Mouse (Mus musculus): ENCODE results near the gene Thap7. TPM values are rescaled to one million over a fixed set of nuclear protein-coding genes. Genes with fewer than 3 reads are reported as not detected.

Thap7 gene
- polyA plus RNA-seq (2014; fragmentation: Nextera tagmentation; extraction: Ambion mirVana): 55.1 and 60.5 TPM in 2 replicates

DNA sequence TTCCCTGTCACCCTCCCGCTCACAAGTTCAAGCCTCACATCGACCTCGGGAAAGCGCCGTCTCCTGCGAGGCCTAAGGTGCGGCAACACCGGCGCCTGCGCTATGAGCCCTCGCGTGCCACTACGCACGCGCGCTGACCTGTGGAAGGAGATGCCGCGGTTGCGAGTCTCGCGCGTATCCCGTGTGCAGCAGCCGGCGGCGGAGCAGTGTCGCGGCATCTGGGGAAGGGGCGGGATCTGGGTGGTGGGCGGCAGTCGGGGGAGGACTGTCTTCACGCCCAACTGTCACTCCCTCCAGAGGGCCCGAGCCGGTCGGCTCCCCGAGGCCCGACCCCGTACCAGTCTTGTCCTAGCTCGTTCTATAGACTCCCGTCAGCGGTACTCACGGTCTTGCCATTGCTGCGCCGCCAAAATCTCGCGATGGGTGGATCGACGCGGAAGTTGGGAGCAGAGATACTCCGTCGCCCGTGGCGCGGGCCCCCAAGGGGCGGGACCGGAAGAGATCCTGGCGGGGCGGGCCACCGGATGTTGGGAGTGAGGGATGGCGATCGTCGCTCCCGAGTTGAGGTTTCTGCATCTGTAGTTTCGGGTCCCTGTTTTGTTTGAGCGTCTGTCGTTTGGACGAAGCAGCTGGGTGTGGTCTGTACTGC, at the start of gene Thap7:
Gene Thap7, minus strand, starts transcription at position 497 of the 649 bp plus-strand sequence.
- H3K4me1 ChIP-seq (ENCODE audit: control insufficient read depth, insufficient read depth, low read length): peaks cover 12% of the 10 kb centered on the region
- peak within 1 kb of the TSS; percentile 87 for H3K4me2 ChIP-seq (replicated peaks; ENCODE audit: low read depth, low read length)
- peaks cover 30% of the 10 kb centered on the region for H3K36me3 ChIP-seq (ENCODE audit: control insufficient read depth, insufficient read depth, low read length)
- ATAC-seq (ENCODE audit: insufficient number of reproducible peaks, insufficient read depth, low FRiP score, low read depth): peak; percentile 97
- H3K27me3 ChIP-seq (ENCODE audit: control insufficient read depth, insufficient read depth, low read length): no peaks in the 10 kb centered on the region
- peak within 1 kb of the TSS; percentile 96 for H3K27ac ChIP-seq (ENCODE audit: low read length)
- no peaks in the 10 kb centered on the region for H3K9me3 ChIP-seq (ENCODE audit: control insufficient read depth, low read depth, low read length)
- H3K9ac ChIP-seq (replicated peaks; ENCODE audit: low read depth, low read length): peak within 1 kb of the TSS; percentile 62
- peak within 1 kb of the TSS; percentile 46 for H3K4me3 ChIP-seq (ENCODE audit: low read depth, low read length)
- under 1% methylated on average over 67 of the region's 67 CpGs for WGBS

- 0 out of 2 replicates have a peak overlapping the region, but pooled peaks have one; percentile 18 for H3K9ac ChIP-seq (replicated peaks; ENCODE audit: low read depth, low read length)
- no peak for ATAC-seq (ENCODE audit: insufficient number of reproducible peaks, insufficient read depth, low FRiP score, low read depth)
- H3K4me1 ChIP-seq (ENCODE audit: control insufficient read depth, insufficient read depth, low read length): peaks cover 4% of the 10 kb centered on the region; the same call in 1 of the 2 replicates
- H3K27ac ChIP-seq (ENCODE audit: low read length): no peak overlapping the region
- WGBS: 17% methylated on average over 8 of the region's 8 CpGs
- peak overlapping the region; percentile 55 for H3K4me3 ChIP-seq (ENCODE audit: low read depth, low read length)
- no peaks in the 10 kb centered on the region for H3K36me3 ChIP-seq (ENCODE audit: control insufficient read depth, insufficient read depth, low read length)
- peaks cover 11% of the 10 kb centered on the region; the same call in 1 of the 2 replicates for H3K27me3 ChIP-seq (ENCODE audit: control insufficient read depth, insufficient read depth, low read length)
- peak overlapping the region; percentile 80 for H3K4me2 ChIP-seq (replicated peaks; ENCODE audit: low read depth, low read length)
- no peaks in the 10 kb centered on the region for H3K9me3 ChIP-seq (ENCODE audit: control insufficient read depth, low read depth, low read length)
Measured at GRCm38 (mm10) chr16:17576825-17577215, 45.9 kb upstream of the Thap7 start.

GRCm38 (mm10) chr16:17575870-17576824, 45.2 kb upstream of the Thap7 start:
- Histone ChIP-seq H3K4me1 (ENCODE audit: control insufficient read depth, insufficient read depth, low read length) (peaks cover 4% of the 10 kb centered on the region; the same call in 1 of the 2 replicates), H3K9me3 (ENCODE audit: control insufficient read depth, low read depth, low read length) (no peaks in the 10 kb centered on the region), H3K4me3 (ENCODE audit: low read depth, low read length) (peak overlapping the region; percentile 55), H3K36me3 (ENCODE audit: control insufficient read depth, insufficient read depth, low read length) (no peaks in the 10 kb centered on the region), H3K4me2 (replicated peaks; ENCODE audit: low read depth, low read length) (peak overlapping the region; percentile 80), H3K27me3 (ENCODE audit: control insufficient read depth, insufficient read depth, low read length) (peaks cover 11% of the 10 kb centered on the region; the same call in 1 of the 2 replicates), H3K27ac (ENCODE audit: low read length) (no peak overlapping the region), H3K9ac (replicated peaks; ENCODE audit: low read depth, low read length) (0 out of 2 replicates have a peak overlapping the region, but pooled peaks have one; percentile 18)
- 14% methylated on average over 45 of the region's 45 CpGs for WGBS
- peak; percentile 76 for ATAC-seq (ENCODE audit: insufficient number of reproducible peaks, insufficient read depth, low FRiP score, low read depth)

DNA sequence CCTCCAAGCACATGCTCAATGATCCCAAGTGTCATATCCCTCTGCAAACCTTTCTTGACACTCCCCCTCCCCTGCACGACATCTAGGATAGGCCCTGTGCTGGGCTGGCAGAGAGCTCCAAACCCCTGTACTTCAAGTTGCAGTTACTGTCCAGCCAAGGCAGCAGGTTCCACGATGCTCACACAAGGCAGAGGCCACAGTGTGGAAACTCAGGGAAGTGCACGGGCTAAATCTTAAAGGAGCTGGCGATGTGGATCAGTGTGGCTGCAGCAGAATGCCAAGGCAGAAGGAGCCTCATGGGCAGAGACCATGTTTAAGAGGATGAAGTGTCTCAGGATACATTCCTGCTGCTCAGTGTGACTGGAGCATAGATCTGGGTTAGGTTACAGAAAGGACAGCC, 35.2 kb upstream of the Thap7 start:
- Histone ChIP-seq H3K9me3 (ENCODE audit: control insufficient read depth, low read depth, low read length) (no peaks in the 10 kb centered on the region), H3K9ac (replicated peaks; ENCODE audit: low read depth, low read length) (no peak overlapping the region), H3K4me1 (ENCODE audit: control insufficient read depth, insufficient read depth, low read length) (peaks cover 12% of the 10 kb centered on the region), H3K27ac (ENCODE audit: low read length) (no peak overlapping the region), H3K36me3 (ENCODE audit: control insufficient read depth, insufficient read depth, low read length) (no peaks in the 10 kb centered on the region), H3K4me2 (replicated peaks; ENCODE audit: low read depth, low read length) (no peak overlapping the region), H3K4me3 (ENCODE audit: low read depth, low read length) (no peak overlapping the region), H3K27me3 (ENCODE audit: control insufficient read depth, insufficient read depth, low read length) (no peaks in the 10 kb centered on the region)
- WGBS: 20% methylated on average over 4 of the region's 4 CpGs
- ATAC-seq (ENCODE audit: insufficient number of reproducible peaks, insufficient read depth, low FRiP score, low read depth): no peak

DNA sequence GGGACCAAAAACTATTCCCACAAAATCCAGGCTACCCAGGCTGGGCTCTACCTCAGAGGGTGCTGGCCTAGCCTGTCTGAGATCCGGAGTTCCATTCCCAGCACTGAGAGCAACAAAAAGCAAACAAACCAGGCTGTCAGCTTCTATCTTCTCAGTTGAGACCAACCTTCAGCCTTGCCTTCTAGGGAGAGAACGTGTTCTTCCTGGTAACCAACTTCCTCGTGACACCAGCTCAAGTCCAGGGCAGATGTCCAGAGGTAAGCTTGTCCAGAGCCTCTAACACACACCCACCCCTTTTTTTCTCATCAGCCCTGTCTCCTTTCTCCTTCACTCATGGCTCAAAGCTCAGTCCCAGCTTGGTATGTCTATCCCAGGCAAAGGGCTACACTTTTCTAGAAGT, 33.8 kb upstream of the Thap7 start:
- no peak overlapping the region for H3K27ac ChIP-seq (ENCODE audit: low read length)
- H3K36me3 ChIP-seq (ENCODE audit: control insufficient read depth, insufficient read depth, low read length): no peaks in the 10 kb centered on the region
- H3K4me2 ChIP-seq (replicated peaks; ENCODE audit: low read depth, low read length): no peak overlapping the region
- no peaks in the 10 kb centered on the region for H3K27me3 ChIP-seq (ENCODE audit: control insufficient read depth, insufficient read depth, low read length)
- no peak for ATAC-seq (ENCODE audit: insufficient number of reproducible peaks, insufficient read depth, low FRiP score, low read depth)
- no peak overlapping the region for H3K9ac ChIP-seq (replicated peaks; ENCODE audit: low read depth, low read length)
- WGBS: 60% methylated on average over 3 of the region's 3 CpGs
- no peak overlapping the region for H3K4me3 ChIP-seq (ENCODE audit: low read depth, low read length)
- peaks cover 21% of the 10 kb centered on the region for H3K4me1 ChIP-seq (ENCODE audit: control insufficient read depth, insufficient read depth, low read length)
- H3K9me3 ChIP-seq (ENCODE audit: control insufficient read depth, low read depth, low read length): no peaks in the 10 kb centered on the region

DNA sequence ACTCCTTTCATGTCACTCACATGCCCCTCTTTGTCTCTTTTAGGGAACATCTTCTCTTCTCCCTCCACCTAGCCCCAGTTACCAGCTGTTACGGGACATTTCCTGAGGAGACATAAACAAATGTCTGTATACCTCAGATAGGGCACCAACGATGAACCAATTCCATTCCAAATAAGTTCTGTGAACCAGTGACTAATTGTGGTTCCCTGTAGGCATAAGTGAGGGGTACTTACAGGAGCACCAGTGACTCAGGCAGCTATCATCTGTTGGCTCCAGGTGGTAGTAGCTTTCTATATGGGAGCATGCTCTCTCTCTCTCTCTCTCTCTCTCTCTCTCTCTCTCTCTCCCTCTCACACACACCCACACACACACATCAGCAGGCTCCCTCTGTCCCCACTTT, 33.3 kb upstream of the Thap7 start:
- Histone ChIP-seq H3K27me3 (ENCODE audit: control insufficient read depth, insufficient read depth, low read length) (no peaks in the 10 kb centered on the region), H3K9ac (replicated peaks; ENCODE audit: low read depth, low read length) (no peak overlapping the region), H3K4me3 (ENCODE audit: low read depth, low read length) (no peak overlapping the region), H3K27ac (ENCODE audit: low read length) (no peak overlapping the region), H3K9me3 (ENCODE audit: control insufficient read depth, low read depth, low read length) (no peaks in the 10 kb centered on the region), H3K4me1 (ENCODE audit: control insufficient read depth, insufficient read depth, low read length) (peaks cover 21% of the 10 kb centered on the region), H3K36me3 (ENCODE audit: control insufficient read depth, insufficient read depth, low read length) (no peaks in the 10 kb centered on the region), H3K4me2 (replicated peaks; ENCODE audit: low read depth, low read length) (no peak overlapping the region)
- no peak for ATAC-seq (ENCODE audit: insufficient number of reproducible peaks, insufficient read depth, low FRiP score, low read depth)
- WGBS: 44% methylated on average over 2 of the region's 2 CpGs

DNA sequence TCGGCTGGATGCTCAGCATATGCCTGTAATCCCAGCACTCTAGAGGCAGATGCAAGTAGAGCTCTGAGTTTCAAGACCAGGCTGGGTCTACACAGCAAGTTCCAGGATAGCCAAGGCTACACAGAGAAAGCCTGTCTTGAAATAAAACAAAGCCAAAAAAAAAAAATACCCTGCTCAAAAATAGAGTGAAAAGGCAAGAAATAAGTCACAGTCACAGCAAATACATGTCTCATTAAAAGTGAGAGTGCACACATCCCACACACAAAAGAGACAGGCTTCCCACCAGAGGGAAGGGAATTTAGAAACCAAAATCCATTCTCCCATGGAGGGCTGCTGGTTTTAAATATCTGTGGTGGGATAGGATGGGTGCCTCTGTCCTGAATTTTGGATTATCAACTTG, 32.6 kb upstream of the Thap7 start:
- Histone ChIP-seq H3K27me3 (ENCODE audit: control insufficient read depth, insufficient read depth, low read length) (no peaks in the 10 kb centered on the region), H3K4me1 (ENCODE audit: control insufficient read depth, insufficient read depth, low read length) (peaks cover 21% of the 10 kb centered on the region), H3K9ac (replicated peaks; ENCODE audit: low read depth, low read length) (no peak overlapping the region), H3K4me2 (replicated peaks; ENCODE audit: low read depth, low read length) (no peak overlapping the region), H3K9me3 (ENCODE audit: control insufficient read depth, low read depth, low read length) (no peaks in the 10 kb centered on the region), H3K4me3 (ENCODE audit: low read depth, low read length) (no peak overlapping the region), H3K27ac (ENCODE audit: low read length) (no peak overlapping the region), H3K36me3 (ENCODE audit: control insufficient read depth, insufficient read depth, low read length) (no peaks in the 10 kb centered on the region)
- ATAC-seq (ENCODE audit: insufficient number of reproducible peaks, insufficient read depth, low FRiP score, low read depth): no peak
- WGBS: 38% methylated on average over 1 of the region's 1 CpGs

GRCm38 (mm10) chr16:17561751-17562208, 30.8 kb upstream of the Thap7 start, which contains the start of gene P2rx6:
Gene P2rx6 (plus strand): TSS chr16:17561885.
- no peaks in the 10 kb centered on the region for H3K27me3 ChIP-seq (ENCODE audit: control insufficient read depth, insufficient read depth, low read length)
- H3K4me1 ChIP-seq (ENCODE audit: control insufficient read depth, insufficient read depth, low read length): peaks cover 26% of the 10 kb centered on the region
- H3K4me2 ChIP-seq (replicated peaks; ENCODE audit: low read depth, low read length): peak within 1 kb of the TSS; percentile 60
- H3K27ac ChIP-seq (ENCODE audit: low read length): peak within 1 kb of the TSS; percentile 73
- ATAC-seq (ENCODE audit: insufficient number of reproducible peaks, insufficient read depth, low FRiP score, low read depth): peak; percentile 47; the same call in 1 of the 2 replicates
- WGBS: 3% methylated on average over 10 of the region's 10 CpGs
- H3K4me3 ChIP-seq (ENCODE audit: low read depth, low read length): peak within 1 kb of the TSS; percentile 22
- H3K9me3 ChIP-seq (ENCODE audit: control insufficient read depth, low read depth, low read length): no peaks in the 10 kb centered on the region
- no peak within 1 kb of the TSS; the same call in 1 of the 2 replicates for H3K9ac ChIP-seq (replicated peaks; ENCODE audit: low read depth, low read length)
- no peaks in the 10 kb centered on the region for H3K36me3 ChIP-seq (ENCODE audit: control insufficient read depth, insufficient read depth, low read length)

All from stomach, embryonic 14.5 days (tissue).